Mouse (Mus musculus): Measurements from ENCODE around the gene Lrrn1.

Gene Lrrn1

GRCm38 (mm10) chr6:107577309-107577708, 47.7 kb downstream of the Lrrn1 start:
- DNase-seq (ENCODE audit: extremely low spot score, low read depth, low spot score) = no peak

- no peak for DNase-seq (ENCODE audit: extremely low spot score, low read depth, low spot score)
Observed at GRCm38 (mm10) chr6:107583759-107584383, 54.3 kb downstream of the Lrrn1 start.

GRCm38 (mm10) chr6:107605151-107605550, 75.6 kb downstream of the Lrrn1 start:
- no peak for DNase-seq (ENCODE audit: extremely low spot score, low read depth, low spot score)

- no peak for DNase-seq (ENCODE audit: extremely low spot score, low read depth, low spot score)
Observed at GRCm38 (mm10) chr6:107614288-107614687, 84.7 kb downstream of the Lrrn1 start.
